Mouse (Mus musculus) liver, embryonic 14.5 days (tissue): ENCODE results near the gene Pcdh18.

Experiments
- CTCF ChIP-seq: IDR thresholded peaks from 2 replicates; pipeline ENCODE4 v1.5.1; 2016; ENCODE audit warnings: antibody characterized with exemption, low read depth, control low read depth
- EP300 ChIP-seq: IDR thresholded peaks from 2 replicates; pipeline ENCODE4 v1.6.1; 2016; ENCODE audit warnings: antibody characterized with exemption, low read depth

- TF ChIP-seq CTCF (no peak), EP300 (no peak)
Measured at GRCm38 (mm10) chr3:49768992-49769738, 12.0 kb upstream of the Pcdh18 start.
